Mouse (Mus musculus) T-helper 2 cell (primary cell): ENCODE measurements around the gene Polm.

ENCODE experiments used
- in situ Hi-C: fragments of 300-600 bp; cut with MboI, MseI; formaldehyde crosslinking; loops from one replicate; pipeline ENCODE4 v1.15.1; 2025; ENCODE audit warnings: high pct_unique_total_duplicates

Gene Polm

DNA sequence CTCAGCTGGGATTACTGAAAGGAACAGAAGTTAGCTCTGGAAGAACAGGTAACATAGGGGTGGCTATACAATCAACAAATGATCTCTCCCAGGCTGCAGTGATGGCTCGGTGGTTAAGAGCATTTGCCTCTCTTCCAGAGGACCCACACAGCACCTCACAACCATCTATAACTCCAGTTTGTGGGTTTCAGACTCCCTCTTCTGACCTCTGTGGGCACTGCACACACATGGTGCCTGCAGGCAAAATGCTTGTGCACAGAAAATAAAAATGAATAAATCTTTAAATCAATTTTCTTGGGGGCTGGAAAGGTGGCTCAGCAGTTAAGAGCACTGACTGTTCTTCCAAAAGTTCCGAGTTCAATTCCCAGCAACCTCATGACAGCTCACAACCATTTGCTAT is 59.3 kb downstream of the Polm start:
- in situ Hi-C loops = no loop called here
